Mouse (Mus musculus): Measurements from ENCODE around the gene Ccdc189. TPM values are rescaled to one million over a fixed set of nuclear protein-coding genes. Genes with fewer than 3 reads are reported as not detected.
"Not testable (repeated sequence)": the region's sequence is repeated elsewhere in the genome, so short reads cannot be mapped to it uniquely, and the experiment has no call there.

The Ccdc189 gene
- 1.6 and 2.2 TPM in 2 replicates for polyA plus RNA-seq (2012; rRNA removed)

- Histone ChIP-seq H3K4me1 (ENCODE audit: control insufficient read depth, insufficient read depth, insufficient read length) (peaks cover 5% of the 10 kb centered on the region; the same call in 1 of the 2 replicates), H3K27ac (ENCODE audit: insufficient read depth, low read length) (peak within 1 kb of the TSS; percentile 46), H3K4me3 (ENCODE audit: extremely low read depth, insufficient read depth, insufficient read length) (peak within 1 kb of the TSS; percentile 80), H3K36me3 (ENCODE audit: control insufficient read depth, insufficient read depth, low read length) (peaks cover 27% of the 10 kb centered on the region), H3K27me3 (ENCODE audit: control insufficient read depth, insufficient read depth, low read length) (no peaks in the 10 kb centered on the region)
- DNase-seq (ENCODE audit: low read depth in 1 of 2, low spot score in 2 of 2) = peak; percentile 90 to 97
- TF ChIP-seq POLR2A (IDR thresholded peaks at IDR 0.05; ENCODE audit: low read depth, low read length) (peak; percentile 51; the same call in 1 of the 2 replicates), CTCF (IDR thresholded peaks at IDR 0.05; ENCODE audit: extremely low read depth, insufficient read depth, insufficient read length, insufficient replicate concordance) (no peak)
- WGBS = under 1% methylated on average over 50 of the region's 50 CpGs
These were observed at the start of gene Ccdc189, which contains the start of gene Rnf40 for GRCm38 (mm10) chr7:127588011-127588871. Gene Ccdc189 (minus strand): TSS chr7:127588595. Gene Rnf40 (plus strand): TSS chr7:127588767.

- Histone ChIP-seq H3K4me1 (ENCODE audit: control insufficient read depth, insufficient read depth, insufficient read length) (peaks cover 2% of the 10 kb centered on the region; the same call in 1 of the 2 replicates), H3K27me3 (ENCODE audit: control insufficient read depth, insufficient read depth, low read length) (0 out of 2 replicates have a peak, but pooled peaks cover 2% of the 10 kb centered on the region), H3K4me3 (ENCODE audit: extremely low read depth, insufficient read depth, insufficient read length) (peak overlapping the region; percentile 34; the same call in 1 of the 2 replicates), H3K36me3 (ENCODE audit: control insufficient read depth, insufficient read depth, low read length) (no peaks in the 10 kb centered on the region), H3K27ac (ENCODE audit: insufficient read depth, low read length) (no peak overlapping the region)
- no peak for TF ChIP-seq CTCF (IDR thresholded peaks at IDR 0.05; ENCODE audit: extremely low read depth, insufficient read depth, insufficient read length, insufficient replicate concordance)
- TF ChIP-seq POLR2A (IDR thresholded peaks at IDR 0.05; ENCODE audit: low read depth, low read length) = no peak
- WGBS = 4% methylated on average over 26 of the region's 27 CpGs
- no peak for DNase-seq (ENCODE audit: low read depth in 1 of 2, low spot score in 2 of 2)
These were observed 48.6 kb upstream of the Ccdc189 start for GRCm38 (mm10) chr7:127636963-127637362.

- H3K4me3 ChIP-seq (ENCODE audit: extremely low read depth, insufficient read depth, insufficient read length) = no peak overlapping the region
- TF ChIP-seq CTCF (IDR thresholded peaks at IDR 0.05; ENCODE audit: extremely low read depth, insufficient read depth, insufficient read length, insufficient replicate concordance) = no peak
- TF ChIP-seq POLR2A (IDR thresholded peaks at IDR 0.05; ENCODE audit: low read depth, low read length) = no peak
- no peaks in the 10 kb centered on the region for H3K36me3 ChIP-seq (ENCODE audit: control insufficient read depth, insufficient read depth, low read length)
- H3K27ac ChIP-seq (ENCODE audit: insufficient read depth, low read length) = no peak overlapping the region
- no peaks in the 10 kb centered on the region for H3K27me3 ChIP-seq (ENCODE audit: control insufficient read depth, insufficient read depth, low read length)
- WGBS = 95% methylated on average over 4 of the region's 4 CpGs
- no peak for DNase-seq (ENCODE audit: low read depth in 1 of 2, low spot score in 2 of 2)
- H3K4me1 ChIP-seq (ENCODE audit: control insufficient read depth, insufficient read depth, insufficient read length) = 0 out of 2 replicates have a peak, but pooled peaks cover 2% of the 10 kb centered on the region
These were observed 43.0 kb upstream of the Ccdc189 start for GRCm38 (mm10) chr7:127631416-127631815.

- 53% methylated on average over 5 of the region's 5 CpGs for WGBS
- Histone ChIP-seq H3K4me3 (ENCODE audit: extremely low read depth, insufficient read depth, insufficient read length) (no peak overlapping the region), H3K4me1 (ENCODE audit: control insufficient read depth, insufficient read depth, insufficient read length) (0 out of 2 replicates have a peak, but pooled peaks cover 2% of the 10 kb centered on the region), H3K27me3 (ENCODE audit: control insufficient read depth, insufficient read depth, low read length) (no peaks in the 10 kb centered on the region), H3K36me3 (ENCODE audit: control insufficient read depth, insufficient read depth, low read length) (no peaks in the 10 kb centered on the region), H3K27ac (ENCODE audit: insufficient read depth, low read length) (no peak overlapping the region)
- TF ChIP-seq CTCF (IDR thresholded peaks at IDR 0.05; ENCODE audit: extremely low read depth, insufficient read depth, insufficient read length, insufficient replicate concordance) (no peak), POLR2A (IDR thresholded peaks at IDR 0.05; ENCODE audit: low read depth, low read length) (no peak)
- DNase-seq (ENCODE audit: low read depth in 1 of 2, low spot score in 2 of 2) = peak in 1 of 2 experiments; percentile 44
These were observed 40.3 kb upstream of the Ccdc189 start for GRCm38 (mm10) chr7:127628646-127629045.

GRCm38 (mm10) chr7:127626471-127626870, 38.1 kb upstream of the Ccdc189 start:
- Histone ChIP-seq H3K4me1 (ENCODE audit: control insufficient read depth, insufficient read depth, insufficient read length) (no peaks in the 10 kb centered on the region), H3K4me3 (ENCODE audit: extremely low read depth, insufficient read depth, insufficient read length) (no peak overlapping the region), H3K27ac (ENCODE audit: insufficient read depth, low read length) (no peak overlapping the region), H3K36me3 (ENCODE audit: control insufficient read depth, insufficient read depth, low read length) (no peaks in the 10 kb centered on the region), H3K27me3 (ENCODE audit: control insufficient read depth, insufficient read depth, low read length) (no peaks in the 10 kb centered on the region)
- no peak for DNase-seq (ENCODE audit: low read depth in 1 of 2, low spot score in 2 of 2)
- WGBS = 74% methylated on average over 4 of the region's 4 CpGs
- no peak for TF ChIP-seq CTCF (IDR thresholded peaks at IDR 0.05; ENCODE audit: extremely low read depth, insufficient read depth, insufficient read length, insufficient replicate concordance)
- no peak for TF ChIP-seq POLR2A (IDR thresholded peaks at IDR 0.05; ENCODE audit: low read depth, low read length)

- Histone ChIP-seq H3K27ac (ENCODE audit: insufficient read depth, low read length) (no peak overlapping the region), H3K4me3 (ENCODE audit: extremely low read depth, insufficient read depth, insufficient read length) (no peak overlapping the region), H3K4me1 (ENCODE audit: control insufficient read depth, insufficient read depth, insufficient read length) (no peaks in the 10 kb centered on the region), H3K36me3 (ENCODE audit: control insufficient read depth, insufficient read depth, low read length) (no peaks in the 10 kb centered on the region), H3K27me3 (ENCODE audit: control insufficient read depth, insufficient read depth, low read length) (no peaks in the 10 kb centered on the region)
- WGBS = 97% methylated on average over 7 of the region's 7 CpGs
- TF ChIP-seq CTCF (IDR thresholded peaks at IDR 0.05; ENCODE audit: extremely low read depth, insufficient read depth, insufficient read length, insufficient replicate concordance) (no peak), POLR2A (IDR thresholded peaks at IDR 0.05; ENCODE audit: low read depth, low read length) (no peak)
- DNase-seq (ENCODE audit: low read depth in 1 of 2, low spot score in 2 of 2) = no peak
These were observed 37.6 kb upstream of the Ccdc189 start for GRCm38 (mm10) chr7:127626039-127626438.

GRCm38 (mm10) chr7:127618402-127618801, 30.0 kb upstream of the Ccdc189 start:
- H3K27ac ChIP-seq (ENCODE audit: insufficient read depth, low read length); H3K4me1 ChIP-seq (ENCODE audit: control insufficient read depth, insufficient read depth, insufficient read length); H3K27me3 ChIP-seq (ENCODE audit: control insufficient read depth, insufficient read depth, low read length); H3K36me3 ChIP-seq (ENCODE audit: control insufficient read depth, insufficient read depth, low read length); H3K4me3 ChIP-seq (ENCODE audit: extremely low read depth, insufficient read depth, insufficient read length); DNase-seq (ENCODE audit: low read depth in 1 of 2, low spot score in 2 of 2): not testable (repeated sequence)
- 90% methylated on average over 7 of the region's 8 CpGs for WGBS
